ENCODE assay signal across 9 mouse cellular contexts in the genomic region with DNA sequence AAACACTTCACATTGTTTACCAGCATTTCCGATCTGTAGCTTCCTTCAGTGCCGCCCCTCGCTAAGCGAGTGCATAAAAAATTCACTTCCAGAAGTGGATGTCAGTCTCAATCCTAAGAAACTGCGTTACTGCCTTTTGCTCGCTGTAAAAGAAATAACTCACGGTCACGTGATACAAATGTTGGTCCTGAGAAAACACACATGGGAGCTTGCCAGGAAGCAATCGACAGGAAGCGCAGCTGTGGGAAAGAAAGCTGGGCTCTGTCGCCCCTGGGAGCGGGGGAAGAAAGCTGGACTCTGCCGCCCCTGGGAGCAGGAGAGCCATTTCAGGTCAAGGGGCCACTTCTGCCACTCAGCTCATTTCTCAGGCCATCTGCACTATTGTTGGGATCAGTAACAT. TPM values are rescaled to one million over a fixed set of nuclear protein-coding genes. Genes with fewer than 3 reads are reported as not detected.
DNase-seq lines count a peak whose midpoint lies in the region; ATAC-seq lines count a peak whose summit lies in the region.
"Had no signal": no experiment of that assay in that cellular context is flagged by ENCODE, and none has a peak within 500 bp of the region (broad histone marks: within the 10 kb centered on the region; RNA-seq: fewer than 3 reads in every experiment).

No protein-coding gene starts in this region.

- H3K36me3 ChIP-seq in intestine, embryonic 15.5 days = no peaks in the 10 kb centered on the region
- no peaks in the 10 kb centered on the region for H3K36me3 ChIP-seq in liver, embryonic 15.5 days (replicated peaks)

- no peak overlapping the region for H3K4me3 ChIP-seq in intestine, embryonic 15.5 days (replicated peaks)
- H3K4me3 ChIP-seq in liver, embryonic 15.5 days (replicated peaks) = no peak overlapping the region

- H3K9ac ChIP-seq in intestine, embryonic 15.5 days = no peak overlapping the region
- no peak overlapping the region for H3K9ac ChIP-seq in liver, embryonic 15.5 days

- H3K27ac ChIP-seq in intestine, embryonic 15.5 days = peak overlapping the region; percentile 84
- no peak overlapping the region for H3K27ac ChIP-seq in liver, embryonic 15.5 days (replicated peaks)

- H3K4me1 ChIP-seq in intestine, embryonic 15.5 days (replicated peaks) = peaks cover 12% of the 10 kb centered on the region
- H3K4me1 ChIP-seq in liver, embryonic 15.5 days (replicated peaks) = peaks cover 33% of the 10 kb centered on the region

- peak overlapping the region; percentile 73 for H3K4me2 ChIP-seq in intestine, embryonic 15.5 days (replicated peaks)
- H3K4me2 ChIP-seq in liver, embryonic 15.5 days = peak overlapping the region; percentile 18

- peak; percentile 11 for DNase-seq in ovary, postnatal 14 days (ENCODE audit: low spot score)
- DNase-seq in ovary, postnatal 36 days (ENCODE audit: low spot score) = no peak
- DNase-seq in heart, adult 11 months = peak; percentile 97
- DNase-seq in skeletal muscle tissue, adult 2 months (ENCODE audit: low read depth, low spot score) = peak; percentile 44
- DNase-seq in spleen, postnatal 4 days (ENCODE audit: low spot score in 2 of 2) = no peak
- DNase-seq in right cerebral cortex, postnatal 36 days (ENCODE audit: low spot score in 2 of 2) = no peak

- H3K27me3 ChIP-seq in intestine, embryonic 15.5 days (replicated peaks) = no peaks in the 10 kb centered on the region
- peaks cover 20% of the 10 kb centered on the region for H3K27me3 ChIP-seq in liver, embryonic 15.5 days
- H3K27me3 ChIP-seq: Patski had no signal

- WGBS in intestine, embryonic 15.5 days = 29% methylated on average over 13 of the region's 13 CpGs
- WGBS in liver, embryonic 15.5 days (ENCODE audit: insufficient replicate concordance) = 19% methylated on average over 13 of the region's 13 CpGs

- no peak for ATAC-seq in intestine, embryonic 15.5 days
- ATAC-seq in liver, embryonic 15.5 days (ENCODE audit: insufficient read depth) = no peak
- ATAC-seq: Patski had no signal

- no peaks in the 10 kb centered on the region for H3K9me3 ChIP-seq in intestine, embryonic 15.5 days
- no peaks in the 10 kb centered on the region for H3K9me3 ChIP-seq in liver, embryonic 15.5 days (replicated peaks)

RNA-seq across cellular contexts. Expression of a gene that starts 9.5 kb away (rescaled TPM):
- polyA plus RNA-seq in intestine, embryonic 15.5 days (2015; fragmentation: Nextera tagmentation; extraction: Ambion mirVana) = 0.24 TPM in 1 of 2 replicates, not detected in the other
- 0.10 TPM in 1 of 2 replicates, not detected in the other for polyA plus RNA-seq in liver, embryonic 15.5 days (2015; fragmentation: Nextera tagmentation; extraction: Ambion mirVana)

RNA-seq across cellular contexts. Expression of a gene that starts 39.3 kb away (rescaled TPM):
- polyA plus RNA-seq in intestine, embryonic 15.5 days (2015; fragmentation: Nextera tagmentation; extraction: Ambion mirVana) = 11.5 and 14.7 TPM in 2 replicates
- 4.4 and 4.9 TPM in 2 replicates for polyA plus RNA-seq in liver, embryonic 15.5 days (2015; fragmentation: Nextera tagmentation; extraction: Ambion mirVana)

RNA-seq across cellular contexts. Expression of a gene that starts 39.4 kb away (rescaled TPM):
- polyA plus RNA-seq in intestine, embryonic 15.5 days (2015; fragmentation: Nextera tagmentation; extraction: Ambion mirVana) = 6.7 and 8.2 TPM in 2 replicates
- polyA plus RNA-seq in liver, embryonic 15.5 days (2015; fragmentation: Nextera tagmentation; extraction: Ambion mirVana) = 0.89 and 0.91 TPM in 2 replicates

Comparison
In these comparisons a context has a peak if more than half of its experiments do, and no peak if none do; other contexts are left out.
1. DNase-seq: peak in ovary, postnatal 14 days (single experiment), heart, adult 11 months (single experiment) and skeletal muscle tissue, adult 2 months (single experiment); none in ovary, postnatal 36 days (single experiment), spleen, postnatal 4 days (0 of 2) and right cerebral cortex, postnatal 36 days (0 of 2).